Comparison of ENCODE assay signal across 24 mouse cellular contexts in the genomic region with DNA sequence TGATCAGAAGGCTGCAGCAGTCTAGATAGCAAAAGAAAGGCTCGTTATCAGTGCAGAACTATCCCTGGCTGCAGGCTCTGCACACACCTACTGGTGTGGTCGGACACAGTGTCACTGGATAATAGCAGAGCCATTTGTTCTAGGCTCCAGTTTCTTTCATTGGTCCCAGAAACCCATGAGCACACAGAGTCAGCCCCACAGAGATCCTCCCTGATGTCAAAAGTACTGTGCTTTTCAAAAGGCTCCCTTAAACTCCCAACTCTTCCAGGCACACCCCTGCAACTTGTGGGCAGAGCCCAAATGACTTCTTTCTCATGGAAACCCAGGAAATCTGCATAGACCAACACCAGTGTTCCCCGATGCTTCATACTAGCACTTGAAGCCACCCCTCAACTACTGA.
DNase-seq lines count a peak whose midpoint lies in the region; ATAC-seq and TF ChIP-seq lines count a peak whose summit lies in the region.
"Had no signal": no experiment of that assay in that cellular context is flagged by ENCODE, and none has a peak within 500 bp of the region (broad histone marks: within the 10 kb centered on the region; RNA-seq: fewer than 3 reads in every experiment).

No protein-coding gene starts in this region.

- H3K36me3 ChIP-seq in forebrain, embryonic 11.5 days (ENCODE audit: control insufficient read depth, insufficient read depth, low read length): no peaks in the 10 kb centered on the region
- H3K36me3 ChIP-seq in forebrain, embryonic 16.5 days (ENCODE audit: control insufficient read depth, insufficient read depth): no peaks in the 10 kb centered on the region
- H3K36me3 ChIP-seq in E14TG2a.4 (ENCODE audit: insufficient read depth, low read length) (peaks cover 79% of the 10 kb centered on the region), MEL (ENCODE audit: control insufficient read depth in 1 of 2, insufficient read depth in 2 of 2, low read length in 2 of 2) (peaks cover 0 to 2% of the 10 kb centered on the region in 2 experiments; a peak in 1 of 4 replicates)
- H3K36me3 ChIP-seq in liver, postnatal 0 days (replicated peaks; ENCODE audit: insufficient read depth, low read length): peaks cover 38% of the 10 kb centered on the region
- H3K36me3 ChIP-seq: forebrain, embryonic 15.5 days; G1E; hindbrain, embryonic 15.5 days had no signal

- H3K79me2 ChIP-seq in MEL (ENCODE audit: control insufficient read depth, insufficient read depth, low read length, poor library complexity): no peaks in the 10 kb centered on the region

- DNase-seq in forebrain, embryonic 11.5 days (ENCODE audit: low spot score): no peak
- DNase-seq in MEL (ENCODE audit: low read depth, low spot score): no peak
- no peak for DNase-seq in liver, postnatal 0 days
- DNase-seq in adrenal gland, adult 18-20 months (ENCODE audit: low spot score in 2 of 2): no peak
- DNase-seq in retina, postnatal 1 day: no peak
- no peak for DNase-seq in heart, adult 8-10 months (ENCODE audit: low spot score)
- DNase-seq: adrenal gland, adult 8-10 months; adrenal gland, postnatal 36 days; B cell, adult 2 months; cerebellum, adult 2 months; cerebellum, postnatal 10 days; gastrocnemius, adult 2 months; gastrocnemius, postnatal 25 days; heart, postnatal 36 days had no signal

- H3K9me3 ChIP-seq in forebrain, embryonic 11.5 days (ENCODE audit: control insufficient read depth, low read length): no peaks in the 10 kb centered on the region
- H3K9me3 ChIP-seq in forebrain, embryonic 16.5 days (ENCODE audit: control insufficient read depth, low read length): no peaks in the 10 kb centered on the region
- H3K9me3 ChIP-seq in E14TG2a.4 (ENCODE audit: low read length) (no peaks in the 10 kb centered on the region), MEL (replicated peaks; ENCODE audit: insufficient read depth, low read length) (no peaks in the 10 kb centered on the region)
- H3K9me3 ChIP-seq in liver, postnatal 0 days (ENCODE audit: low read length): no peaks in the 10 kb centered on the region
- H3K9me3 ChIP-seq: embryonic facial prominence, embryonic 10.5 days; forebrain, embryonic 10.5 days; forebrain, embryonic 15.5 days; heart, embryonic 13.5 days; hindbrain, embryonic 15.5 days had no signal

- H3K27ac ChIP-seq in forebrain, embryonic 11.5 days (ENCODE audit: low read depth, low read length): 0 out of 2 replicates have a peak overlapping the region, but pooled peaks have one; percentile 3
- no peak overlapping the region for H3K27ac ChIP-seq in forebrain, embryonic 16.5 days (ENCODE audit: low read length)
- no peak overlapping the region for H3K27ac ChIP-seq in MEL (ENCODE audit: control insufficient read depth, low read depth, low read length)
- H3K27ac ChIP-seq in liver, postnatal 0 days (ENCODE audit: low read depth): no peak overlapping the region
- H3K27ac ChIP-seq: embryonic facial prominence, embryonic 10.5 days; forebrain, embryonic 10.5 days; forebrain, embryonic 15.5 days; gastrocnemius, adult 2 months; heart, embryonic 13.5 days had no signal

- no peak overlapping the region for H3K4me2 ChIP-seq in forebrain, embryonic 11.5 days (ENCODE audit: low read depth, low read length, severe bottlenecking)
- no peak overlapping the region for H3K4me2 ChIP-seq in forebrain, embryonic 16.5 days (ENCODE audit: low read length)
- no peak overlapping the region for H3K4me2 ChIP-seq in liver, postnatal 0 days (ENCODE audit: low read depth, low read length)
- H3K4me2 ChIP-seq: forebrain, embryonic 15.5 days; heart, embryonic 13.5 days; hindbrain, embryonic 15.5 days had no signal

- TF ChIP-seq POLR2A in MEL (IDR thresholded peaks at IDR 0.05; ENCODE audit: control insufficient read depth in 1 of 2, insufficient read depth in 1 of 2, low read depth in 1 of 2, low read length in 2 of 2, poor library complexity in 1 of 2): no peak

- TF ChIP-seq CTCF in E14TG2a.4 (conservative IDR thresholded peaks at IDR 0.05; ENCODE audit: low read length) (no peak), MEL (IDR thresholded peaks at IDR 0.05 in 2 of 3, conservative IDR thresholded peaks at IDR 0.05 in 1 of 3; ENCODE audit: control insufficient read depth in 1 of 3, insufficient read depth in 1 of 3, low read depth in 2 of 3, low read length in 3 of 3, poor library complexity in 1 of 3, severe bottlenecking in 1 of 3) (no peak)
- TF ChIP-seq CTCF in liver, postnatal 0 days (IDR thresholded peaks at IDR 0.05; ENCODE audit: low read depth): no peak

- no peak overlapping the region for H3K4me3 ChIP-seq in forebrain, embryonic 11.5 days (ENCODE audit: low read depth, low read length)
- no peak overlapping the region for H3K4me3 ChIP-seq in forebrain, embryonic 16.5 days (replicated peaks; ENCODE audit: low read length)
- H3K4me3 ChIP-seq in E14TG2a.4 (replicated peaks; ENCODE audit: low read length) (peak overlapping the region; percentile 67), MEL (ENCODE audit: control insufficient read depth in 1 of 2, insufficient read depth in 1 of 2, low read depth in 2 of 2, low read length in 2 of 2) (no peak overlapping the region)
- H3K4me3 ChIP-seq in liver, postnatal 0 days (ENCODE audit: low read depth, low read length): no peak overlapping the region
- H3K4me3 ChIP-seq: embryonic facial prominence, embryonic 10.5 days; erythroblast, embryonic 14.5 days; forebrain, embryonic 10.5 days; forebrain, embryonic 15.5 days; gastrocnemius, adult 2 months; heart, embryonic 13.5 days; hindbrain, embryonic 15.5 days had no signal

- 0 out of 2 replicates have a peak, but pooled peaks cover 1% of the 10 kb centered on the region for H3K4me1 ChIP-seq in forebrain, embryonic 11.5 days (replicated peaks; ENCODE audit: control insufficient read depth, insufficient read depth, low read length)
- peaks cover 12% of the 10 kb centered on the region; the same call in 1 of the 2 replicates for H3K4me1 ChIP-seq in forebrain, embryonic 16.5 days (replicated peaks; ENCODE audit: control insufficient read depth, insufficient read depth, low read length)
- peaks cover 94% of the 10 kb centered on the region for H3K4me1 ChIP-seq in E14TG2a.4 (replicated peaks; ENCODE audit: low read depth, low read length)
- no peaks in the 10 kb centered on the region; a peak in 1 of 4 replicates for H3K4me1 ChIP-seq in MEL (ENCODE audit: control insufficient read depth in 1 of 2, insufficient read depth in 2 of 2, low read length in 2 of 2)
- peaks cover 10% of the 10 kb centered on the region; the same call in 1 of the 2 replicates for H3K4me1 ChIP-seq in liver, postnatal 0 days (ENCODE audit: insufficient read depth)

- 86% methylated on average over 3 of the region's 3 CpGs for WGBS in forebrain, embryonic 11.5 days
- WGBS in forebrain, embryonic 16.5 days: 81% methylated on average over 3 of the region's 3 CpGs
- 64% methylated on average over 3 of the region's 3 CpGs for WGBS in liver, postnatal 0 days (ENCODE audit: insufficient replicate concordance)

- no peak overlapping the region for H3K9ac ChIP-seq in forebrain, embryonic 11.5 days (ENCODE audit: low read length)
- H3K9ac ChIP-seq in forebrain, embryonic 16.5 days (replicated peaks; ENCODE audit: low read depth, low read length): no peak overlapping the region
- no peak overlapping the region for H3K9ac ChIP-seq in MEL (ENCODE audit: control insufficient read depth, low read depth, low read length, poor library complexity, severe bottlenecking)
- no peak overlapping the region for H3K9ac ChIP-seq in liver, postnatal 0 days (replicated peaks)
- H3K9ac ChIP-seq: forebrain, embryonic 15.5 days; heart, embryonic 13.5 days; hindbrain, embryonic 15.5 days had no signal

- H3K27me3 ChIP-seq in forebrain, embryonic 11.5 days (ENCODE audit: control insufficient read depth, insufficient read depth, low read length): no peaks in the 10 kb centered on the region
- no peaks in the 10 kb centered on the region for H3K27me3 ChIP-seq in forebrain, embryonic 16.5 days (replicated peaks; ENCODE audit: control insufficient read depth, insufficient read depth, low read length)
- H3K27me3 ChIP-seq in E14TG2a.4 (ENCODE audit: insufficient read depth, low read length): no peaks in the 10 kb centered on the region
- no peaks in the 10 kb centered on the region for H3K27me3 ChIP-seq in MEL (ENCODE audit: control insufficient read depth in 1 of 2, insufficient read depth in 2 of 2, low read length in 2 of 2)
- H3K27me3 ChIP-seq in liver, postnatal 0 days (ENCODE audit: insufficient read depth, low read length): no peaks in the 10 kb centered on the region
- H3K27me3 ChIP-seq: forebrain, embryonic 15.5 days; heart, embryonic 13.5 days; hindbrain, embryonic 15.5 days had no signal

- TF ChIP-seq EP300 in MEL (IDR thresholded peaks at IDR 0.05; ENCODE audit: low read depth in 1 of 2, low read length in 2 of 2): peak in 1 of 2 experiments; percentile 10; a peak in 1 of 4 replicates
- TF ChIP-seq EP300 in liver, postnatal 0 days (IDR thresholded peaks at IDR 0.05; ENCODE audit: low read depth): peak; percentile 58; the same call in 1 of the 2 replicates

- no peak for TF ChIP-seq RAD21 in MEL (IDR thresholded peaks at IDR 0.05; ENCODE audit: low read depth, low read length)

- ATAC-seq in forebrain, embryonic 11.5 days (replicated peaks; ENCODE audit: low FRiP score): no peak
- ATAC-seq in forebrain, embryonic 16.5 days: no peak
- no peak for ATAC-seq in liver, postnatal 0 days
- ATAC-seq: CD4-positive, CD25-positive, alpha-beta regulatory T cell, adult 4 months; forebrain, embryonic 15.5 days had no signal

TF ChIP-seq in MEL, 35 proteins besides CTCF, POLR2A, EP300 and RAD21:
- peak; percentile 7; the same call in 1 of the 2 replicates for TF ChIP-seq TCF12 (IDR thresholded peaks at IDR 0.05; ENCODE audit: low read depth, low read length)
- no peak for TF ChIP-seq GATA1 (IDR thresholded peaks at IDR 0.05; ENCODE audit: low read depth, low read length)
